Mouse (Mus musculus): ENCODE data around the gene Uqcr10.

Gene Uqcr10

GRCm38 (mm10) chr11:4704072-4704964 is at the start of gene Uqcr10, which contains the start of gene Zmat5:
Uqcr10 (minus strand) TSS chr11:4704342.
Zmat5 (plus strand) TSS chr11:4704678.
- peak; percentile 89 for DNase-seq (ENCODE audit: low spot score)

- no peak for DNase-seq (ENCODE audit: low spot score)
Observed at GRCm38 (mm10) chr11:4752836-4753235, 48.7 kb upstream of the Uqcr10 start.

GRCm38 (mm10) chr11:4750263-4750662 is 46.1 kb upstream of the Uqcr10 start:
- DNase-seq (ENCODE audit: low spot score) = peak; percentile 84

- no peak for DNase-seq (ENCODE audit: low spot score)
Observed at GRCm38 (mm10) chr11:4747285-4747684, 43.1 kb upstream of the Uqcr10 start.

GRCm38 (mm10) chr11:4746733-4747132 is 42.6 kb upstream of the Uqcr10 start, which contains the start of gene Cabp7:
Cabp7 (minus strand) TSS chr11:4746778.
- DNase-seq (ENCODE audit: low spot score) = no peak

DNA sequence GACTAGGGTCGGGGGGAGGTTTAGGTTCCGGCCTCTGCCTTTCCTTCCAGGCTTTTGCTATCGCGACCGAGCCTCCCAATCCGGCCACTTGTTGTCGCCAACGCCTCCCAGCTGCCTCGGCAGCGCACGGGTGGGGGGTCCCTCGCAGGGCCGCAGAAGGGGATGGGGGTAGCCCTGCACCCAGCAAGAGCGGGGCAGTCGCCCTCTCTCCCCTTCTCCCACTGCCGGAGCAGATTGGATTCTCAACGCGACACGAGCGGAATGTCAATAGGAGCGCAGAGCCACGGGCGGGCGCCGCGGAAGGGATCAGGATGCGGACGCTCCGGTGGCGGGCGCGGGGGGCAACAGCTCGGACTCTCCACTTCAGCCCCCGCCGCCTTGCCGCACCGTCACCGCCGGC is 41.8 kb upstream of the Uqcr10 start:
- DNase-seq (ENCODE audit: low spot score) = no peak

DNA sequence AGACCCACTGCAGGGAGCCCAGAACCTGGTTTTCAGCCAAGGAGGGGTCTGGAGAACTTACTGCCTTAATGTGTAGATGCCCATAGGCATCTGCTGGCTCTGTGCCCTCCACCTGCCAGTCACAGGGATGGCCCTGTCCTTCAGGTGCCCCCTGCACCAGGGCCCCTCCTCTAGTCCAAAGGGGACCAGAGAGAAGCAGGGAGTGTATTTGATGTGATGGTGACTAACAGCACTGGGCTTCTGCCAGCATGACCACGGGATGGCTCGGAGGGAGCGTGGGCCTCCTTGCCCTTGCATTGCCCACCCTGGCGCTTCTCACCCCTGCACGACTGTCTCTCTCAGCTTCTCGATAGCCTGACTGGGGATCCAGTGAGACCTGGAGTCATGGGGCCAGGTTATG is 40.5 kb upstream of the Uqcr10 start:
- DNase-seq (ENCODE audit: low spot score) = no peak

DNA sequence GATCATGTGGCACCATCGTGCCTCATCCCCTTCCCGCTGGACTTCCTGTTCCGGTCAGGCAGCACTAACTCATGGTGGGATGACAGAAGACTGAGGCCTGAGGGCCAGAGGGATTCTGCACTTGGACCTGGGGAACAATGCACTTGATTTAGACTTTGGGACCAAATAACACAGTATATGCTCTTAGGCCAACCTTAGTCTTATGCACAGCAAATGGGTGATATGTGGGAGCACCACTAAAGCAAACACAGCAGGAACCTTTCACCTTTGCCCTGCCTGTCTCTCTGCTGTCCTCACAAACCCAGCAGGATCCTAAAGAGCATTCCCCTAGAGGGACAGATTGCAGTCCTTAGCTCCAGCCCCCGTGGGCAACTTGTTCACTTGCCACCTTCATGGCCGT is 36.6 kb upstream of the Uqcr10 start:
- no peak for DNase-seq (ENCODE audit: low spot score)

DNA sequence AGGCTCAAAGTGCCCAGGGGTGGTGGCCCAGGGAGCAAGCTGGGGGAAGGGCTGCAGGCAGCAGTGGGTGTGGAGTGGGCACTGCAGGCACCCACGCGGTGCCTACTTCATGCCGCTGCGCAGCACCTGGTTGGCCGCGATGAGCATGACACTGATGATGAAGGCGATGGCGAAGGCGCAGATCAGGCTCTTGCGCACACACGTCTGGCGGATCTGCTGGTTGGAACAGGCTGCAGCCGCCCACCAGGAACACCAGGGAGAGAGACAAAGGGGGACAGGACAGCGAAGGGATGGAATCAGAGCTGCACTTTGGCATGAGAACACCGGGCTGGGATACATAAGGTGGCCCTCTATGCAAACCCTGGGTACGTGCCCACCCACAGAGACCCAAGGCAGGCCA is 34.6 kb upstream of the Uqcr10 start:
- no peak for DNase-seq (ENCODE audit: low spot score)

DNA sequence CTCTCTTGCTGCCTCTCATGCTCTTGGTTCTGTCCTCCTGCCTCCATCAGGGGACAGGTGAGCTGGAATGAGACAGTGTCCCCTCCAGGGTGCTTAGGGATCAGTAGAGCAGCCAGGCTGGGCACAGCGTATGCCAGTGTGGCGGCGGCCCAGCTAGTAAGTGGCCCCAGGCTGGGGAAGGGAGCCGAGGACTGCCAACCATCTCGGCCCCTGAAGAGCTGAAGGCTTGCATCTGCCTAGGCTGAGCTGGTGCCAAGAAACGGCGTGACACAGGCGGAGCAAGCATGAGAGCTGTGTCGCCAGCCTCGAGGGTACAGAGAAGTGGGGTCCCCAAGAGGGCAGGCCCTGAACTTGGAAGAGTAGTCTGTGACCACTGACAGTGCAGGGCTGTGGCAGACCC is 33.5 kb upstream of the Uqcr10 start:
- no peak for DNase-seq (ENCODE audit: low spot score)

DNA sequence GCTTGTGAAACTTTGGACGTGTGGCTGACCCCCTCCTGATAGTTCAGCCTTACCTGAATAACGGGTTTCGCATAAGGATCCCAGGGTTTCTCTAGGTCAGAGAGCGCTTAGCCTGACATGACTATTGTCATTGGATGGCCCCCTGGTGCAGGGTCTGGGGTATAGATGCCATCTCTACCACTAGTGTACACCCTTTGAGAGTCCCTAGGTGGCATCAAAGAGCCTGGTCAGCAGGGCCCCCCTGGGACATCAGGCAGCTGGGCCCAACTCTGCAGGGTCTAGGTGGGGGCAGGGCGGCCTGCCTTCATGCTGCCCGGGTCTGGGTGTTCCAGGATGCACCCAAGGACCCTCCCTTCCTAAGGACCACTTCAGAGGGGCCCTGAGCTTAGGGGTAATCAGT is 32.2 kb upstream of the Uqcr10 start:
- no peak for DNase-seq (ENCODE audit: low spot score)

GRCm38 (mm10) chr11:4734179-4734578 is 30.0 kb upstream of the Uqcr10 start:
- DNase-seq (ENCODE audit: low spot score) = no peak

DNA sequence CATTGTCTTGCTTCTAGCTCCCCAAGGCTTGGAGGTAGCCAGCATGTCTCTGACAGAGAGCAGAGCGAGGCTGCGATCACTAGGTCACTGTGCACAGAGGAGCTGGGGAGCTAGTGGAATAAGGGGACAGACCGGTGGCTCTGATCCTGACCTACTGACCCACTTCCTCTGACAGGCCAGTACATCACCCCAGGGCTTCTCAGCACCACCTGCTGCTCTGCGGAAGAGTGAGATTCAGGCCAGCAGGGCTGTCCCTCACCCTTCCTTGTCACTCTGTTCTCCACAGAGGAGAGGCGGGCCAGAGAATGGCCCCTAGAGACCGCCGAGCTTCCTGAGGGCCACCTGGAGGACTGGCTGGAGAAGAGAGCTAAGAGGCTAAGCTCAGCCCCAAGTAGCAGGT is 27.6 kb upstream of the Uqcr10 start:
- DNase-seq (ENCODE audit: low spot score) = no peak

DNA sequence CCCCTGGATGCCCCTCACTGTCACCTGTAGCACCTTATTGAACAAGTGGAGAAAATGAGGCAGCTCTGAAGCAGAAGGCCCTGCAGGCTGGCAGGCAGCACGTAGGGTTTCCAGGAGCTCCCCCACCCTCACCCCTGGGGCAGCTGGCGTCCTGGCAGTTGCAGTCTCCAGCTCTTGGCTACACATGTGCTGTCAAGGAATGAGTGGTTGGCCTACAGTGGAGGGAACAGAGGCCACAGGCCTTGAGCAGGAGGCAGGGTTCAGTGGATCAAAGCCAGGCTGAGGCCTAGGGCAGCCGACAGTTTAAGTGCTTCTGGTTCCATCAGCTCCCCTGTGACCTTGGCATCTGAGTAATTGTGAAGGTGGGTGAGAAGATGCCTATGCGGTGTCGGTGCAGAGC is 26.8 kb upstream of the Uqcr10 start:
- no peak for DNase-seq (ENCODE audit: low spot score)

DNA sequence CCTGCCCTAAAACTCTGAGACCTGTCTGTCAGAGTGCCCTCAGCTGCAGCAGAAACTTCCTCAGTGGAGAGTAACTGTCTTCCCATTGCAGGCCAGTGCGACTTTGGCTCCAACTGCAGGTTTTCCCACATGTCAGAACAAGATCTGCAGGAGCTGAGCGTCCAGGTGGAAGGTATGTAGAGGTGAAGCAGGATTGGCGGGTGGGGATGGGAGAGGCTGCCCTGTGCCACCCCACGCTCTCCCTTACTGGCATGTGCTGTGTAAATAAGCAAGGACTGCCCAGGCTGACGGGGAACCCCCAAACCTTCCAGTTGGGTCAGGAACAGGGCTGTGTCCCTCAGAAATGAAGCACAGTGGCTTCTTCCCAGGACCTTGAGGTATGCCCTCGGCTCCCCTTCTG is 26.0 kb upstream of the Uqcr10 start:
- no peak for DNase-seq (ENCODE audit: low spot score)

DNA sequence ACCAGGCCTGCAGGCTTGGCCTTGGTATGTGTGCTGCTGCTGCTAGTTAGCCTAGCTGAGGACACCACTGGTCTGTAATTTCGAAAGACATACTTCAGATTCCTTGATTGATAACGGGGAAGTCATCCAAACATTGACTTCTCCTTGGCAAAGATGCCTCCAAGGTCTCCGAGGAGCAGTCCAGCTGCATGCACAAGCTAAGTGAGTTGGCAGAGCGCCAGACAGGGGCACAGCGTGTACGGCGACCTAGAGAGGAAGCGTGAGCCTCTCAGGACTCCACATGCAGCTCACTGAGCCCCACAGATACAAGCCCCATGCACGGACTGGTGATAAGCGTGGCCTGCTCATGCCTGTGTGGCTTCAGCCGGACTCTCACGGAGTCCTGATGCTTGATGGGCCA is 25.5 kb upstream of the Uqcr10 start:
- peak; percentile 79 for DNase-seq (ENCODE audit: low spot score)

- no peak for DNase-seq (ENCODE audit: low spot score)
Observed at GRCm38 (mm10) chr11:4721728-4722127, 17.6 kb upstream of the Uqcr10 start.

GRCm38 (mm10) chr11:4720900-4721580 is 16.9 kb upstream of the Uqcr10 start:
- DNase-seq (ENCODE audit: low spot score) = no peak

GRCm38 (mm10) chr11:4720393-4720792 is 16.3 kb upstream of the Uqcr10 start:
- DNase-seq (ENCODE audit: low spot score) = no peak

GRCm38 (mm10) chr11:4719961-4720360 is 15.8 kb upstream of the Uqcr10 start:
- no peak for DNase-seq (ENCODE audit: low spot score)

DNA sequence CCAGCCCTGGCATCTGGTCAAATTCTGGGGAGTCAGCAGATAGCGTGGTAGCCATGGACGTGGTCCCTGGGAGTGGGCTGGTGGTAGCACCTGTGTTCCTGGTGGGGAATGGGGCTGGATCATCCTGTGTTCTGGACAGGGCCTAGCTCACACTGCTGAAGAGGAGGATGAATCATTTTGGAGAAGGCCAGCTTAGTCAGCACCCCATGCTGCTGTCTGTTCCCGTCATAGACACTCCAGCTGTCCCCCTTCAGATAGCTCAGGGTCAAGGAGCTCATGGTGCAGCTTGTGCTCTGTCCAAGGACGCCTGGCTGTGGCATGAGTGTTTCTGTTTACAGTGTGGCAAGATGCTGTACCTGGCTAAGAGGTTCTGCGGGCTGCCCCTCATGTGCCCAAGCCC is 14.4 kb upstream of the Uqcr10 start:
- no peak for DNase-seq (ENCODE audit: low spot score)

DNA sequence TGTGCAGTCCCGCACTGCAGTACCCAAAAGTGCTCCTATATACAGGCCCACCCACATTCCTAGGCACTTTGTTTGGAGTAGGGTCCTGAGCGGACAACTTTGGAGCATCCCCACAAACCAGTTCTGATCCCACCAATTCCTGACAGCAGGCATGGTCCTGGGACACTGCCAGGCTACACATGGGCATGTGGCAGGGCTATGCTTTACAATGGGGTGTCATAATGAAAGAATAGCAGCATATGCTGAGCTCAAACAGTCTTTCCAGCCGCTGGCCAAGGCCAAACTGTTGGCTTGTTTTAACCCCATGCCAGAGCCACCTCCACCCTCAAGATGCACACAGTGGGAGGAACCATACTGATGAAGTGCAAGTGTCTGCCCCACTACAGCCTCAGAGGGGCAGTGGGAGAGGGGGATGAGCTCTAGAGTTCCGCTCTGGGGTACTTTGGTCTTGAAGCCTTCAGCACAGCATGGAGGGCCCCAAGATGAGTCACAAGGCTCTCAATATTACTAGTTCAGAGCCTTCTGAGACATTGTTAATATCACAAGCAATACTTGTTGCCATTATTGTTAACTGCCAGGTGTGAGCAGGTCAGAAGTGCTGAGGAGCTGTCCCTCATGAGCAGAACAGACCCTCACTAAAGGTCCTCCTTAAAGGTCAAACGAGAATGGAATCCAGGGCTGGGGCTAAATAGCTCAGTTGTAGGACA is 12.5 kb upstream of the Uqcr10 start:
- DNase-seq (ENCODE audit: low spot score) = no peak

DNA sequence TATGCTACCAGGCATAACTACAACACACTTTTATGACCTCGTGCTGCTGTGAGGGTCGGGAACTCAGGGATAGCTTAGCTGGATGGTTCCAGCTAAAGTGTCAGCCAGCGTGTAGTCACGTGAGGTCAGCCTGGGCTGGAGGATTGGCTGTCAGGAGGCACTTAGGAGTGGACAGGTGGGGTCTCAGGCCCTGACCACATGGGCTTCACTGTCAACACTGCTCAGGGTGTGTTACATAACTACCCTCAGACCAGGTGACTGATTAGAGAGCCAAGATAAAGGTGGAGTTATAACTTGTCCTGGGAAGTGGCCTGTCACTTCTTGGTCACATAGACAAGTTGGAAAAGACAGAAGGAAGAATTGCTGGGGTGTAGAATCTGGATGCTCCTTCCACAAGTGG is 11.5 kb upstream of the Uqcr10 start:
- DNase-seq (ENCODE audit: low spot score) = no peak
